Mouse (Mus musculus): ENCODE data around the gene Scaper. TPM values are rescaled to one million over a fixed set of nuclear protein-coding genes. Genes with fewer than 3 reads are reported as not detected.

Gene Scaper
- polyA plus RNA-seq, 1 experiment from 2014 or later, result 12.3 TPM

GRCm38 (mm10) chr9:55546176-55547010 is 391.5 kb downstream of the Scaper start:
- Histone ChIP-seq H3K36me3 (no peaks in the 10 kb centered on the region), H3K27me3 (peaks cover 85% of the 10 kb centered on the region), H3K4me1 (peaks cover 46% of the 10 kb centered on the region), H3K9me3 (replicated peaks) (no peaks in the 10 kb centered on the region), H3K9ac (no peak overlapping the region), H3K4me2 (replicated peaks) (peak overlapping the region; percentile 53), H3K4me3 (replicated peaks) (peak overlapping the region; percentile 31), H3K27ac (replicated peaks) (no peak overlapping the region)
- WGBS, result 2% methylated on average over 63 of the region's 63 CpGs
- peak; percentile 59; the same call in 1 of the 2 replicates for ATAC-seq (ENCODE audit: insufficient number of reproducible peaks, low FRiP score, low TSS enrichment, low read depth)

GRCm38 (mm10) chr9:55545556-55546175 is 392.3 kb downstream of the Scaper start:
- peaks cover 92% of the 10 kb centered on the region for H3K27me3 ChIP-seq
- no peak overlapping the region for H3K27ac ChIP-seq (replicated peaks)
- peaks cover 51% of the 10 kb centered on the region for H3K4me1 ChIP-seq
- ATAC-seq (ENCODE audit: insufficient number of reproducible peaks, low FRiP score, low TSS enrichment, low read depth), result no peak
- no peaks in the 10 kb centered on the region for H3K36me3 ChIP-seq
- H3K4me3 ChIP-seq (replicated peaks), result peak overlapping the region; percentile 31
- no peak overlapping the region for H3K9ac ChIP-seq
- H3K9me3 ChIP-seq (replicated peaks), result no peaks in the 10 kb centered on the region
- H3K4me2 ChIP-seq (replicated peaks), result peak overlapping the region; percentile 53
- WGBS, result 5% methylated on average over 41 of the region's 41 CpGs

GRCm38 (mm10) chr9:55544861-55545555 is 392.9 kb downstream of the Scaper start:
- Histone ChIP-seq H3K4me1 (peaks cover 58% of the 10 kb centered on the region), H3K9ac (no peak overlapping the region), H3K27ac (replicated peaks) (no peak overlapping the region), H3K36me3 (no peaks in the 10 kb centered on the region), H3K27me3 (peaks cover 94% of the 10 kb centered on the region), H3K9me3 (replicated peaks) (no peaks in the 10 kb centered on the region), H3K4me3 (replicated peaks) (peak overlapping the region; percentile 31), H3K4me2 (replicated peaks) (peak overlapping the region; percentile 53)
- ATAC-seq (ENCODE audit: insufficient number of reproducible peaks, low FRiP score, low TSS enrichment, low read depth), result no peak
- WGBS, result 3% methylated on average over 30 of the region's 30 CpGs

GRCm38 (mm10) chr9:55543703-55544401 is 394.1 kb downstream of the Scaper start:
- H3K9me3 ChIP-seq (replicated peaks), result no peaks in the 10 kb centered on the region
- no peak overlapping the region for H3K9ac ChIP-seq
- no peak overlapping the region for H3K27ac ChIP-seq (replicated peaks)
- ATAC-seq (ENCODE audit: insufficient number of reproducible peaks, low FRiP score, low TSS enrichment, low read depth), result no peak
- peak overlapping the region; percentile 53 for H3K4me2 ChIP-seq (replicated peaks)
- H3K4me1 ChIP-seq, result peaks cover 64% of the 10 kb centered on the region
- WGBS, result 3% methylated on average over 46 of the region's 46 CpGs
- peak overlapping the region; percentile 31 for H3K4me3 ChIP-seq (replicated peaks)
- H3K27me3 ChIP-seq, result peaks cover 90% of the 10 kb centered on the region
- H3K36me3 ChIP-seq, result no peaks in the 10 kb centered on the region

GRCm38 (mm10) chr9:55543336-55543702 is 394.6 kb downstream of the Scaper start:
- Histone ChIP-seq H3K27ac (replicated peaks) (no peak overlapping the region), H3K9me3 (replicated peaks) (no peaks in the 10 kb centered on the region), H3K9ac (no peak overlapping the region), H3K27me3 (peaks cover 91% of the 10 kb centered on the region), H3K4me3 (replicated peaks) (peak overlapping the region; percentile 49; the same call in 1 of the 2 replicates), H3K36me3 (no peaks in the 10 kb centered on the region), H3K4me1 (peaks cover 67% of the 10 kb centered on the region), H3K4me2 (replicated peaks) (no peak overlapping the region)
- no peak for ATAC-seq (ENCODE audit: insufficient number of reproducible peaks, low FRiP score, low TSS enrichment, low read depth)
- WGBS, result 30% methylated on average over 8 of the region's 8 CpGs

GRCm38 (mm10) chr9:55542366-55543325 is 395.3 kb downstream of the Scaper start:
- peak overlapping the region; percentile 87 for H3K4me2 ChIP-seq (replicated peaks)
- H3K36me3 ChIP-seq, result no peaks in the 10 kb centered on the region
- H3K9me3 ChIP-seq (replicated peaks), result no peaks in the 10 kb centered on the region
- H3K4me1 ChIP-seq, result peaks cover 67% of the 10 kb centered on the region
- no peak overlapping the region for H3K9ac ChIP-seq
- peak overlapping the region; percentile 49 for H3K4me3 ChIP-seq (replicated peaks)
- ATAC-seq (ENCODE audit: insufficient number of reproducible peaks, low FRiP score, low TSS enrichment, low read depth), result no peak
- H3K27ac ChIP-seq (replicated peaks), result no peak overlapping the region
- 6% methylated on average over 59 of the region's 59 CpGs for WGBS
- H3K27me3 ChIP-seq, result peaks cover 89% of the 10 kb centered on the region

GRCm38 (mm10) chr9:55541681-55542365 is 396.1 kb downstream of the Scaper start:
- 1% methylated on average over 59 of the region's 59 CpGs for WGBS
- H3K27ac ChIP-seq (replicated peaks), result no peak overlapping the region
- H3K27me3 ChIP-seq, result peaks cover 92% of the 10 kb centered on the region
- H3K4me3 ChIP-seq (replicated peaks), result peak overlapping the region; percentile 49
- peak overlapping the region; percentile 87 for H3K4me2 ChIP-seq (replicated peaks)
- no peaks in the 10 kb centered on the region for H3K9me3 ChIP-seq (replicated peaks)
- no peak for ATAC-seq (ENCODE audit: insufficient number of reproducible peaks, low FRiP score, low TSS enrichment, low read depth)
- no peaks in the 10 kb centered on the region for H3K36me3 ChIP-seq
- peaks cover 67% of the 10 kb centered on the region for H3K4me1 ChIP-seq
- H3K9ac ChIP-seq, result no peak overlapping the region

- ATAC-seq (ENCODE audit: insufficient number of reproducible peaks, low FRiP score, low TSS enrichment, low read depth), result peak; percentile 90
- Histone ChIP-seq H3K27ac (replicated peaks) (no peak overlapping the region), H3K4me3 (replicated peaks) (peak overlapping the region; percentile 49), H3K9ac (0 out of 2 replicates have a peak overlapping the region, but pooled peaks have one; percentile 15), H3K4me1 (peaks cover 58% of the 10 kb centered on the region), H3K27me3 (peaks cover 87% of the 10 kb centered on the region), H3K36me3 (no peaks in the 10 kb centered on the region), H3K9me3 (replicated peaks) (no peaks in the 10 kb centered on the region), H3K4me2 (replicated peaks) (peak overlapping the region; percentile 87)
- WGBS, result under 1% methylated on average over 28 of the region's 28 CpGs
These were observed 397.0 kb downstream of the Scaper start for GRCm38 (mm10) chr9:55540888-55541287.

- H3K36me3 ChIP-seq, result no peaks in the 10 kb centered on the region
- peak overlapping the region; percentile 87 for H3K4me2 ChIP-seq (replicated peaks)
- H3K27me3 ChIP-seq, result peaks cover 82% of the 10 kb centered on the region
- H3K9ac ChIP-seq, result no peak overlapping the region
- ATAC-seq (ENCODE audit: insufficient number of reproducible peaks, low FRiP score, low TSS enrichment, low read depth), result no peak
- no peak overlapping the region for H3K27ac ChIP-seq (replicated peaks)
- peaks cover 53% of the 10 kb centered on the region for H3K4me1 ChIP-seq
- no peaks in the 10 kb centered on the region for H3K9me3 ChIP-seq (replicated peaks)
- peak overlapping the region; percentile 49 for H3K4me3 ChIP-seq (replicated peaks)
- WGBS, result 0% methylated on average over 12 of the region's 12 CpGs
These were observed 397.5 kb downstream of the Scaper start for GRCm38 (mm10) chr9:55540391-55540770.

All from embryonic facial prominence, embryonic 15.5 days (tissue).